ENCODE assay signal across 8 mouse cellular contexts in genomic region chr11:120642939-120643600, GRCm38 (mm10). TPM values are rescaled to one million over a fixed set of nuclear protein-coding genes. Genes with fewer than 3 reads are reported as not detected.
DNase-seq lines count a peak whose midpoint lies in the region; ATAC-seq and TF ChIP-seq lines count a peak whose summit lies in the region.

No protein-coding gene starts in this region.

- 1% methylated on average over 18 of the region's 18 CpGs for WGBS in liver, adult 2 months
- 3% methylated on average over 18 of the region's 18 CpGs for WGBS in hindbrain, embryonic 10.5 days

- no peaks in the 10 kb centered on the region for H3K27me3 ChIP-seq in liver, adult 2 months (ENCODE audit: control insufficient read depth, insufficient read depth, low read length)
- H3K27me3 ChIP-seq in hindbrain, embryonic 10.5 days (ENCODE audit: insufficient read depth, poor library complexity, severe bottlenecking), result peaks cover 38% of the 10 kb centered on the region

- peak overlapping the region; percentile 32 for H3K4me3 ChIP-seq in liver, adult 2 months (ENCODE audit: insufficient read depth, low read depth, low read length)
- H3K4me3 ChIP-seq in hindbrain, embryonic 10.5 days, result peak overlapping the region; percentile 69

- H3K79me2 ChIP-seq in liver, adult 2 months (ENCODE audit: control insufficient read depth, insufficient read depth, low read length), result no peaks in the 10 kb centered on the region

- no peak for TF ChIP-seq CTCF in liver, adult 2 months (IDR thresholded peaks at IDR 0.05; ENCODE audit: low read depth, low read length)

- no peak overlapping the region for H3K27ac ChIP-seq in liver, adult 2 months (replicated peaks; ENCODE audit: insufficient read depth, low read depth, low read length)
- H3K27ac ChIP-seq in hindbrain, embryonic 10.5 days, result peak overlapping the region; percentile 88

- no peak for DNase-seq in liver, adult 2 months (ENCODE audit: extremely low read depth, low read depth, low spot score)
- no peak for DNase-seq in liver
- DNase-seq in hindbrain, embryonic 10.5 days (ENCODE audit: low spot score), result no peak
- no peak for DNase-seq in adrenal gland, postnatal 4 days (ENCODE audit: low spot score in 2 of 2)
- DNase-seq in ovary, adult 18-20 months (ENCODE audit: low spot score), result no peak
- no peak for DNase-seq in spleen, postnatal 14 days (ENCODE audit: low spot score in 2 of 2)

- H3K36me3 ChIP-seq in liver, adult 2 months (ENCODE audit: control insufficient read depth, insufficient read depth, low read length), result no peaks in the 10 kb centered on the region
- no peaks in the 10 kb centered on the region for H3K36me3 ChIP-seq in hindbrain, embryonic 10.5 days

- TF ChIP-seq POLR2A in liver, adult 2 months (IDR thresholded peaks at IDR 0.05; ENCODE audit: extremely low read depth, insufficient read depth, low read length), result no peak

- peaks cover 5% of the 10 kb centered on the region; the same call in 1 of the 2 replicates for H3K4me1 ChIP-seq in liver, adult 2 months (ENCODE audit: control insufficient read depth, insufficient read depth, low read length)
- peaks cover 43% of the 10 kb centered on the region for H3K4me1 ChIP-seq in hindbrain, embryonic 10.5 days (replicated peaks)

- no peaks in the 10 kb centered on the region for H3K9me3 ChIP-seq in hindbrain, embryonic 10.5 days

- peak; percentile 30 for ATAC-seq in common myeloid progenitor, adult 5-6 weeks (replicated peaks; ENCODE audit: low read depth, poor library complexity, severe bottlenecking)
- peak; percentile 17 for ATAC-seq in megakaryocyte progenitor cell, adult 5-6 weeks (replicated peaks; ENCODE audit: poor library complexity)

- peak overlapping the region; percentile 39 for H3K9ac ChIP-seq in liver, adult 2 months (ENCODE audit: low read depth, low read length)

RNA-seq across cellular contexts. Expression of gene Pycr1, which starts 0.5 kb away (rescaled TPM):
- total RNA-seq in liver, adult 2 months (2014; rRNA removed), result 0.47 and 2.6 TPM in 2 replicates
- 0.25 and 0.61 TPM in 2 replicates for polyA plus RNA-seq in liver, adult 2 months (2012; rRNA removed)
- 9.9 and 11.7 TPM in 2 replicates for total RNA-seq in common myeloid progenitor, adult 5-6 weeks (2017)
- polyA plus RNA-seq in hindbrain, embryonic 10.5 days (2016; fragmentation: Nextera tagmentation; extraction: Ambion mirVana), result 37.6 and 38.7 TPM in 2 replicates
- 9.8 and 10.3 TPM in 2 replicates for total RNA-seq in megakaryocyte progenitor cell, adult 5-6 weeks (2015)
- 5.1 and 6.2 TPM in 2 replicates for total RNA-seq in megakaryocyte progenitor cell, adult 5-6 weeks (2017)
- 1 to 10 TPM; 5.4 to 8.6 TPM for total RNA-seq in adrenal gland, postnatal 4 days (2021)

RNA-seq across cellular contexts. Expression of gene Myadml2, which starts 4.9 kb away (rescaled TPM):
- not detected in 2 replicates for total RNA-seq in liver, adult 2 months (2014; rRNA removed)
- polyA plus RNA-seq in liver, adult 2 months (2012; rRNA removed), result not detected in 2 replicates
- total RNA-seq in common myeloid progenitor, adult 5-6 weeks (2017), result not detected in 2 replicates
- polyA plus RNA-seq in hindbrain, embryonic 10.5 days (2016; fragmentation: Nextera tagmentation; extraction: Ambion mirVana), result not detected in 2 replicates
- 1.3 and 1.5 TPM in 2 replicates for total RNA-seq in megakaryocyte progenitor cell, adult 5-6 weeks (2015)
- 4.0 TPM in 1 of 2 replicates, not detected in the other for total RNA-seq in megakaryocyte progenitor cell, adult 5-6 weeks (2017)
- 1 to 10 TPM; 1.4 to 3.8 TPM for total RNA-seq in adrenal gland, postnatal 4 days (2021)

RNA-seq across cellular contexts. Expression of gene Mafg, which starts 9.7 kb away (rescaled TPM):
- 41.9 and 44.2 TPM in 2 replicates for total RNA-seq in liver, adult 2 months (2014; rRNA removed)
- 60.5 and 64.2 TPM in 2 replicates for polyA plus RNA-seq in liver, adult 2 months (2012; rRNA removed)
- total RNA-seq in common myeloid progenitor, adult 5-6 weeks (2017), result 20.3 and 22.1 TPM in 2 replicates
- polyA plus RNA-seq in hindbrain, embryonic 10.5 days (2016; fragmentation: Nextera tagmentation; extraction: Ambion mirVana), result 23.1 and 26.2 TPM in 2 replicates
- 15.0 and 16.4 TPM in 2 replicates for total RNA-seq in megakaryocyte progenitor cell, adult 5-6 weeks (2015)
- 24.2 and 29.5 TPM in 2 replicates for total RNA-seq in megakaryocyte progenitor cell, adult 5-6 weeks (2017)
- total RNA-seq in adrenal gland, postnatal 4 days (2021), result 10 to 100 TPM; 51.4 to 56.0 TPM

RNA-seq across cellular contexts. Expression of gene Notum, which starts 17.9 kb away (rescaled TPM):
- 29.8 and 34.9 TPM in 2 replicates for total RNA-seq in liver, adult 2 months (2014; rRNA removed)
- 56.0 and 61.6 TPM in 2 replicates for polyA plus RNA-seq in liver, adult 2 months (2012; rRNA removed)
- not detected in 2 replicates for total RNA-seq in common myeloid progenitor, adult 5-6 weeks (2017)
- 2.3 and 4.3 TPM in 2 replicates for polyA plus RNA-seq in hindbrain, embryonic 10.5 days (2016; fragmentation: Nextera tagmentation; extraction: Ambion mirVana)
- not detected in 2 replicates for total RNA-seq in megakaryocyte progenitor cell, adult 5-6 weeks (2015)
- total RNA-seq in megakaryocyte progenitor cell, adult 5-6 weeks (2017), result not detected in 2 replicates
- 10 to 100 TPM in 1 of 2 experiments, 1 to 10 TPM in 1; 8.6 to 14.8 TPM for total RNA-seq in adrenal gland, postnatal 4 days (2021)

RNA-seq across cellular contexts. Expression of gene Sirt7, which starts 18.0 kb away (rescaled TPM):
- 31.1 and 36.3 TPM in 2 replicates for total RNA-seq in liver, adult 2 months (2014; rRNA removed)
- 69.7 and 72.1 TPM in 2 replicates for polyA plus RNA-seq in liver, adult 2 months (2012; rRNA removed)
- total RNA-seq in common myeloid progenitor, adult 5-6 weeks (2017), result 45.8 and 50.4 TPM in 2 replicates
- polyA plus RNA-seq in hindbrain, embryonic 10.5 days (2016; fragmentation: Nextera tagmentation; extraction: Ambion mirVana), result 37.0 and 42.4 TPM in 2 replicates
- 22.9 and 24.2 TPM in 2 replicates for total RNA-seq in megakaryocyte progenitor cell, adult 5-6 weeks (2015)
- 60.4 and 63.4 TPM in 2 replicates for total RNA-seq in megakaryocyte progenitor cell, adult 5-6 weeks (2017)
- 10 to 100 TPM; 49.0 to 58.1 TPM for total RNA-seq in adrenal gland, postnatal 4 days (2021)
